Mouse (Mus musculus): ENCODE data around the gene Dazap2. TPM values are rescaled to one million over a fixed set of nuclear protein-coding genes. Genes with fewer than 3 reads are reported as not detected.
A peak's percentile ranks its signal among the peaks of the same experiment; 100 is the strongest.

Gene Dazap2
- polyA plus RNA-seq, 1 experiment = 214 TPM

GRCm38 (mm10) chr15:100633341-100633740 lies 18.2 kb downstream of the Dazap2 start:
- TF ChIP-seq POLR2A (IDR thresholded peaks at IDR 0.05; ENCODE audit: borderline replicate concordance, insufficient read depth, low read length) (no peak), CTCF (IDR thresholded peaks at IDR 0.05; ENCODE audit: borderline replicate concordance, insufficient read depth, low read depth, low read length) (no peak)
- no peaks in the 10 kb centered on the region for H3K4me1 ChIP-seq (ENCODE audit: control insufficient read depth, insufficient read depth, low read length)
- 84% methylated on average over 10 of the region's 10 CpGs for WGBS
- DNase-seq = no peak
- H3K27ac ChIP-seq (ENCODE audit: insufficient read depth, low read length) = no peak overlapping the region
- H3K4me3 ChIP-seq (replicated peaks; ENCODE audit: insufficient read depth, low read depth, low read length) = no peak overlapping the region
- peaks cover 12% of the 10 kb centered on the region for H3K27me3 ChIP-seq (ENCODE audit: control insufficient read depth, insufficient read depth, low read length)

GRCm38 (mm10) chr15:100635239-100635638 lies 20.1 kb downstream of the Dazap2 start:
- no peaks in the 10 kb centered on the region for H3K4me1 ChIP-seq (ENCODE audit: control insufficient read depth, insufficient read depth, low read length)
- H3K27me3 ChIP-seq (ENCODE audit: control insufficient read depth, insufficient read depth, low read length) = peaks cover 12% of the 10 kb centered on the region
- no peak overlapping the region for H3K4me3 ChIP-seq (replicated peaks; ENCODE audit: insufficient read depth, low read depth, low read length)
- 15% methylated on average over 9 of the region's 9 CpGs for WGBS
- H3K27ac ChIP-seq (ENCODE audit: insufficient read depth, low read length) = no peak overlapping the region
- DNase-seq = no peak
- TF ChIP-seq CTCF (IDR thresholded peaks at IDR 0.05; ENCODE audit: borderline replicate concordance, insufficient read depth, low read depth, low read length) = no peak
- TF ChIP-seq POLR2A (IDR thresholded peaks at IDR 0.05; ENCODE audit: borderline replicate concordance, insufficient read depth, low read length) = no peak

- Histone ChIP-seq H3K4me3 (replicated peaks; ENCODE audit: insufficient read depth, low read depth, low read length) (peak overlapping the region; percentile 6), H3K27me3 (ENCODE audit: control insufficient read depth, insufficient read depth, low read length) (peaks cover 12% of the 10 kb centered on the region), H3K27ac (ENCODE audit: insufficient read depth, low read length) (no peak overlapping the region), H3K4me1 (ENCODE audit: control insufficient read depth, insufficient read depth, low read length) (no peaks in the 10 kb centered on the region)
- no peak for DNase-seq
- WGBS = 7% methylated on average over 38 of the region's 38 CpGs
- TF ChIP-seq POLR2A (IDR thresholded peaks at IDR 0.05; ENCODE audit: borderline replicate concordance, insufficient read depth, low read length) = no peak
- TF ChIP-seq CTCF (IDR thresholded peaks at IDR 0.05; ENCODE audit: borderline replicate concordance, insufficient read depth, low read depth, low read length) = no peak
Measured at GRCm38 (mm10) chr15:100635851-100636645, 20.9 kb downstream of the Dazap2 start.

GRCm38 (mm10) chr15:100636700-100637501 lies 21.8 kb downstream of the Dazap2 start, which contains the start of gene Smagp:
Smagp (minus strand) TSS chr15:100636940.
- DNase-seq = no peak
- H3K27ac ChIP-seq (ENCODE audit: insufficient read depth, low read length) = no peak within 1 kb of the TSS
- peaks cover 12% of the 10 kb centered on the region for H3K27me3 ChIP-seq (ENCODE audit: control insufficient read depth, insufficient read depth, low read length)
- TF ChIP-seq POLR2A (IDR thresholded peaks at IDR 0.05; ENCODE audit: borderline replicate concordance, insufficient read depth, low read length) (no peak), CTCF (IDR thresholded peaks at IDR 0.05; ENCODE audit: borderline replicate concordance, insufficient read depth, low read depth, low read length) (no peak)
- no peaks in the 10 kb centered on the region for H3K4me1 ChIP-seq (ENCODE audit: control insufficient read depth, insufficient read depth, low read length)
- peak within 1 kb of the TSS; percentile 6 for H3K4me3 ChIP-seq (replicated peaks; ENCODE audit: insufficient read depth, low read depth, low read length)
- 2% methylated on average over 77 of the region's 77 CpGs for WGBS

- no peak overlapping the region for H3K4me3 ChIP-seq (replicated peaks; ENCODE audit: insufficient read depth, low read depth, low read length)
- no peaks in the 10 kb centered on the region for H3K4me1 ChIP-seq (ENCODE audit: control insufficient read depth, insufficient read depth, low read length)
- H3K27me3 ChIP-seq (ENCODE audit: control insufficient read depth, insufficient read depth, low read length) = peaks cover 12% of the 10 kb centered on the region
- no peak overlapping the region for H3K27ac ChIP-seq (ENCODE audit: insufficient read depth, low read length)
- WGBS = 27% methylated on average over 6 of the region's 6 CpGs
- no peak for DNase-seq
- TF ChIP-seq CTCF (IDR thresholded peaks at IDR 0.05; ENCODE audit: borderline replicate concordance, insufficient read depth, low read depth, low read length) = peak; percentile 23; the same call in 1 of the 2 replicates
- no peak for TF ChIP-seq POLR2A (IDR thresholded peaks at IDR 0.05; ENCODE audit: borderline replicate concordance, insufficient read depth, low read length)
Measured at GRCm38 (mm10) chr15:100637661-100638060, 22.5 kb downstream of the Dazap2 start.

- DNase-seq = no peak
- Histone ChIP-seq H3K27ac (ENCODE audit: insufficient read depth, low read length) (no peak overlapping the region), H3K4me1 (ENCODE audit: control insufficient read depth, insufficient read depth, low read length) (no peaks in the 10 kb centered on the region), H3K27me3 (ENCODE audit: control insufficient read depth, insufficient read depth, low read length) (peaks cover 12% of the 10 kb centered on the region), H3K4me3 (replicated peaks; ENCODE audit: insufficient read depth, low read depth, low read length) (no peak overlapping the region)
- TF ChIP-seq POLR2A (IDR thresholded peaks at IDR 0.05; ENCODE audit: borderline replicate concordance, insufficient read depth, low read length) = no peak
- TF ChIP-seq CTCF (IDR thresholded peaks at IDR 0.05; ENCODE audit: borderline replicate concordance, insufficient read depth, low read depth, low read length) = no peak
- WGBS = 87% methylated on average over 16 of the region's 16 CpGs
Measured at GRCm38 (mm10) chr15:100639972-100640750, 25.0 kb downstream of the Dazap2 start.

- peaks cover 5% of the 10 kb centered on the region for H3K27me3 ChIP-seq (ENCODE audit: control insufficient read depth, insufficient read depth, low read length)
- WGBS = 54% methylated on average over 13 of the region's 16 CpGs
- no peak for DNase-seq
- no peak for TF ChIP-seq POLR2A (IDR thresholded peaks at IDR 0.05; ENCODE audit: borderline replicate concordance, insufficient read depth, low read length)
- no peak for TF ChIP-seq CTCF (IDR thresholded peaks at IDR 0.05; ENCODE audit: borderline replicate concordance, insufficient read depth, low read depth, low read length)
- H3K27ac ChIP-seq (ENCODE audit: insufficient read depth, low read length) = no peak overlapping the region
- H3K4me1 ChIP-seq (ENCODE audit: control insufficient read depth, insufficient read depth, low read length) = no peaks in the 10 kb centered on the region
- H3K4me3 ChIP-seq (replicated peaks; ENCODE audit: insufficient read depth, low read depth, low read length) = no peak overlapping the region
Measured at GRCm38 (mm10) chr15:100641226-100641810, 26.2 kb downstream of the Dazap2 start.
